Mouse (Mus musculus) embryonic facial prominence, embryonic 11.5 days (tissue): ENCODE data around the gene Mrps35. TPM values are rescaled to one million over a fixed set of nuclear protein-coding genes. Genes with fewer than 3 reads are reported as not detected.
A peak's percentile ranks its signal among the peaks of the same experiment; 100 is the strongest.

Experiments used
- ATAC-seq: fragments of 200-750 bp; cut with Nextera tagmentation; replicated peaks from 2 replicates; pipeline ENCODE4 v1.8.0; 2017; ENCODE audit warnings: low read depth; ENCODE audit not compliant: insufficient number of reproducible peaks, low FRiP score, low TSS enrichment
- DNase-seq: peaks from one replicate; pipeline ENCODE4 v3.0.0-alpha.2; 2015; ENCODE audit warnings: low spot score
- H3K27ac ChIP-seq: fragments of 300-500 bp; sonication (generic); replicated peaks from 2 replicates; pipeline ENCODE4 v1.5.1; 2014; ENCODE audit warnings: mild to moderate bottlenecking, low read depth, low read length, control low read depth
- H3K27me3 ChIP-seq: fragments of 300-500 bp; sonication (generic); 2 replicates; pipeline ENCODE4 v1.6.1; 2014; ENCODE audit warnings: mild to moderate bottlenecking, low read length, moderate library complexity, mixed read lengths; ENCODE audit not compliant: control insufficient read depth, insufficient read depth
- H3K36me3 ChIP-seq: fragments of 300-500 bp; sonication (generic); replicated peaks from 2 replicates; pipeline ENCODE4 v1.6.1; 2014; ENCODE audit warnings: low read depth, mild to moderate bottlenecking, low read length, moderate library complexity, mixed read lengths; ENCODE audit not compliant: control insufficient read depth, insufficient read depth
- H3K4me1 ChIP-seq: fragments of 300-500 bp; sonication (generic); 2 replicates; pipeline ENCODE4 v1.6.1; 2014; ENCODE audit warnings: low read length, mixed read lengths; ENCODE audit not compliant: control insufficient read depth, insufficient read depth
- H3K4me2 ChIP-seq: fragments of 300-500 bp; sonication (generic); 2 replicates; pipeline ENCODE4 v1.6.1; 2014; ENCODE audit warnings: low read depth, mild to moderate bottlenecking, control low read depth, low read length, moderate library complexity
- H3K4me3 ChIP-seq: fragments of 300-500 bp; sonication (generic); 2 replicates; pipeline ENCODE4 v1.5.1; 2014; ENCODE audit warnings: low read depth, low read length, control low read depth
- H3K9ac ChIP-seq: fragments of 300-500 bp; sonication (generic); replicated peaks from 2 replicates; pipeline ENCODE4 v1.6.1; 2014; ENCODE audit warnings: mild to moderate bottlenecking, control low read depth, low read length
- H3K9me3 ChIP-seq: fragments of 300-500 bp; sonication (generic); replicated peaks from 2 replicates; pipeline ENCODE4 v1.6.1; 2016; ENCODE audit warnings: mild to moderate bottlenecking, low read length, inconsistent platforms, mixed read lengths; ENCODE audit not compliant: control insufficient read depth
- WGBS: fragments of 180-500 bp; shearing (Covaris S2); extraction: QIAGEN DNeasy Blood & Tissue Kit; methylation state at CpG from one replicate; pipeline ENCODE4 v1.1.7; 2014; 5-methylcytosine and 5-hydroxymethylcytosine counted together
- polyA plus RNA-seq: library from polyadenylated mRNA; unstranded; fragments of >200 nt; fragmentation: Nextera tagmentation; extraction: Ambion mirVana; gene quantifications from 2 replicates; pipeline ENCODE4 v1.2.1, GENCODE M21; 2014

The Mrps35 gene
- 100 and 109 TPM in 2 replicates for polyA plus RNA-seq

DNA sequence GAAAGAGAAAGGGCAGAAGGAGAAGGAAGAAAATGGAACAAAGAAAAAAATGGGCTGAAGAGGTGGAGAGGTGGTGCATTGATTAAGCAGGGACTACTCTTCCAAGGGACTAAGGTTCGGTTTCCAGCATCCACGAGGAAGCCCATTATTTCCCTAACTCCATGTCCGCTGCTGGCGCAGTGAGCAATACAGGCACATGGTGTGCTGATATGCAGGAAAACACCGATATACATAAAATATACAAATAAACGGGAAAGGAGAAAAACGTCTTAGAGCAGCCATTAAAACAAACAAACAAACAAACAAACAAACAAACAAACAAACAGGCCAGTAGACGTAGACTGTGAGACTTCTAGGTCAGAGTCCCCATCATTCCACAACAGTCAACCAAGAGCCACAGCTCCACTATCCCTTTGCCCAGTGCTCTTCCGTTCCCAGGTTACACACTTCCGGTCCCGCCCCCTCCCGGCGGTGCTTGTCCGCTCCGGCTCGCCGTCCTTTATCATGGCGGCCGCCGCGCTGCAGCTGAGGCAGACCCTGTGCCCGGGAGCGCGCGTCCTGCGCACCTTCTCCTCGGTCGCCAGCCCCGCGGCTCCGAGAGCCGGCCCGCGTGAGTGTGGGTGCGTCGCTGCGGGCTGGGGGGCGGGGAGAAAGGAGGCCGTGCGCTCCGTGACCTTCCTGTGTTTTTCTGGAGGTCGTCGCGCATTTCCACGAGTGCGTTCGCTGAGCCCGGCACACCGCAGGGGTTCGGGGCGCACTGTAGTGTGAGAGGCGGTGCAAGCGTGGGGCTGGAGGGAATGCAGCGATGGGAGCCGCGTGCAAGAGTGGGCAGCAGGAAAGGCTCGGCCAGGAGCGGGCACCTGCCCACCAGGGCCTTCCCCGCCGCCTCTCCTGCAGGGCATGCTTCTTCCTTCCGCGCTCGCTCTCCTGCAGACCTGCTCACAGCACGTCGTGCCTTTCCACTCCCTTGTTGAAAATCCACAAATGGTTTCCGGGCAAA is at the start of gene Mrps35:
Gene Mrps35, plus strand, starts transcription at position 474 of the 1,000 bp plus-strand sequence.
- Histone ChIP-seq H3K4me1 (no peaks in the 10 kb centered on the region), H3K9ac (peak within 1 kb of the TSS; percentile 98), H3K27ac (peak within 1 kb of the TSS; percentile 81), H3K4me2 (peak within 1 kb of the TSS; percentile 60), H3K27me3 (no peaks in the 10 kb centered on the region), H3K9me3 (no peaks in the 10 kb centered on the region), H3K36me3 (no peaks in the 10 kb centered on the region), H3K4me3 (peak within 1 kb of the TSS; percentile 93)
- ATAC-seq = peak; percentile 98
- DNase-seq = peak; percentile 93
- 4% methylated on average over 66 of the region's 66 CpGs for WGBS

DNA sequence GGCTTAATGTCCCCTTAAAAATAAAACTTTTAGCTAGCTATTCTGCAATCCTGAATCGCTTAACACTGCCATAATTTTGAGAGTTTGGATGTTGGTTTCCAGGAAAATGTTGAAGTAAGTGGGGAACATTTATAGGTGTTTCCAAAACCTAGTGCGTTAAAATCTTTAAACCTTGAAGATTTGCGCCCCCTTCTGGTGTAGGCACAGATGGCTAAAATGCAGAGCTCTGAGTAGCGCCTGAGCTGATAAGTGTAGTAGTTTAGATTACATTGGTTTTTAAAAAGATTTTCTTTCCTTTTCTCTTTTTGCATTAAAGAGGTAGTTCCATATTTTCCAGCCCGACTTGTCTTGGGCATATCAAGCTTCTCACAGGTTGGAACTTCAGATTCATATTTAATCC is 48.3 kb upstream of the Mrps35 start:
- no peaks in the 10 kb centered on the region for H3K36me3 ChIP-seq
- DNase-seq = peak; percentile 81
- no peak overlapping the region for H3K9ac ChIP-seq
- no peaks in the 10 kb centered on the region for H3K9me3 ChIP-seq
- no peak overlapping the region for H3K27ac ChIP-seq
- no peak overlapping the region for H3K4me3 ChIP-seq
- WGBS = 47% methylated on average over 5 of the region's 5 CpGs
- no peak for ATAC-seq
- H3K4me2 ChIP-seq = no peak overlapping the region
- H3K27me3 ChIP-seq = no peaks in the 10 kb centered on the region
- H3K4me1 ChIP-seq = no peaks in the 10 kb centered on the region

DNA sequence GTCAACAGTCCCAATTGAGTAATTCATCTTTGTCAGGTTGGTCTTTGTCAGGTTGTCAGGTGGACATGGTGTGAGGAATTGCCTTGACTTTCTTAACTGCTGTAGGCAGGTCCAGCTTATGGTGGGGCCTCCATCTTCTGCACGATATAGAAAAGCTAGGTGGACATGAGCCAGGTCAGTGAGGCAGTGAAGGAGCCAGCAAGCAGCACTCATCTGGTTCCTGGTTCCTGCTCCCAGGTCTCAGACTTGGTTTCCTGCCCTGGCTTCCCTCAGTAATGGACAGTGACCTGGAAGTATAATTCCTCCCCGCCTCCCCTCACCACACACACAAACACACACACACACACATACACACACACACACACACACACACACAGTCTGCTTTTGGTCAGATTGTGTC is 47.2 kb upstream of the Mrps35 start:
- ATAC-seq = no peak
- no peaks in the 10 kb centered on the region for H3K4me1 ChIP-seq
- no peaks in the 10 kb centered on the region for H3K9me3 ChIP-seq
- H3K27ac ChIP-seq = no peak overlapping the region
- no peak overlapping the region for H3K4me3 ChIP-seq
- H3K9ac ChIP-seq = no peak overlapping the region
- H3K27me3 ChIP-seq = no peaks in the 10 kb centered on the region
- no peak overlapping the region for H3K4me2 ChIP-seq
- WGBS = 86% methylated on average over 2 of the region's 2 CpGs
- no peaks in the 10 kb centered on the region for H3K36me3 ChIP-seq
- no peak for DNase-seq

DNA sequence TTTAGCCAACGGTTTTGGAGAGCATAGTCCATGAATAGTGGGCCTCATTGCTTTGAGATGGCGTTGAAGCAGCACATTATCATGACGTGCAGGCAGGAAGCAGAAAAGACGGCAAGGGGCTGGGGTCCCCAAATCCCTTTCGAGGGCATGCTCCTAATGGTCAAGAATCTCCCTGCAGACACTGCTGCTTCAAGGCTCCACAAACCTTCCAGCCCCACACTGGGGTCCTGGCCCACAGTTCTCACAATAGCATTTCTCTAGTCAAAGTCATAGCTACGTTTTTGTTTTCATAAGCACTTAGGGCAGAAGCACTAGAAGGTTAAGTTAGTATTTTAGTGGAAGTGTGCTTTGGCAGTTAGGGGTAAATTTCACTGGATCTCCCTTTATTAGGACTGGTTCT is 46.7 kb upstream of the Mrps35 start:
- H3K9me3 ChIP-seq = no peaks in the 10 kb centered on the region
- no peaks in the 10 kb centered on the region for H3K36me3 ChIP-seq
- no peak overlapping the region for H3K4me2 ChIP-seq
- H3K4me1 ChIP-seq = no peaks in the 10 kb centered on the region
- ATAC-seq (no peak), DNase-seq (no peak)
- H3K9ac ChIP-seq = no peak overlapping the region
- no peak overlapping the region for H3K27ac ChIP-seq
- 79% methylated on average over 6 of the region's 6 CpGs for WGBS
- no peaks in the 10 kb centered on the region for H3K27me3 ChIP-seq
- H3K4me3 ChIP-seq = no peak overlapping the region

DNA sequence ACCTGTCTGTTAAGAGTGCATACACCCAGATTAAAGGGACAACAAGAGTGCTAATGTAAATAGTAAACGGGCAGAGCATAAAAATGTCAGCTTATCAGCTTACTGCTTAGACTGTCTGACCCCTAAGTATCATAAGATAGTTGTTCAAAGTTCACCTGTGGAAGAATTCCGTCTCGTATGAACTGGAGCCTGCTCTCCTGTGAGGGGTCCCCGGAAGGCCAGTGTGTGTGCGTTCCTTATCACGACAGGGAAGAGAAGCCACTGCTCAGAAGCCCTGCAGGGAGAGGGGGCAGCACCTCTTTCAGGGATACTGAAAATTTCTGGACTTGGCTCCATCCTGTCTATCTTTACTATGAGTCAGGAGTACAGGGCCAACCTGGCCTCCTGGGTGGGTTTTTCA is 45.6 kb upstream of the Mrps35 start:
- ATAC-seq (no peak), DNase-seq (no peak)
- WGBS = 88% methylated on average over 6 of the region's 6 CpGs

DNA sequence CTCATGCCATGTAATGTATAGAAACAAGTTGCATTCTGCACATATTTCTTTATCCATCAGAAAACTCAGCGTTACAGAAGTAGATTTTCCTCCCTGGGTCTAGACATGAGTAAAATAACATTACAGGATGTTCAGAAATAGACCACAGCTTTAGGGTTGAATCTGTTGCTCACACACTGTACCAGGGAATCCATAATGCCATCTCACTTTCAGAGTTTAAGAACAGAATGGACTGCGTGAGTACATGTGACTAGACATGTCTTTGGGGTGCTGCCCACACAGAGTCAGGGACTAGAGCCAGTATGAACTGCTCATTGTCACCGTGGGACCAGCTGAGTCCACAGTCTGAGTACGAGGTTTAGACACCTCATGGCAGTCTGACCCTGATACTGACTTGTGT is 43.9 kb upstream of the Mrps35 start:
- WGBS = 88% methylated on average over 4 of the region's 4 CpGs
- H3K9me3 ChIP-seq = no peaks in the 10 kb centered on the region
- no peaks in the 10 kb centered on the region for H3K4me1 ChIP-seq
- no peak for ATAC-seq
- no peaks in the 10 kb centered on the region for H3K27me3 ChIP-seq
- H3K4me3 ChIP-seq = no peak overlapping the region
- no peak overlapping the region for H3K4me2 ChIP-seq
- no peak overlapping the region for H3K27ac ChIP-seq
- H3K36me3 ChIP-seq = no peaks in the 10 kb centered on the region
- H3K9ac ChIP-seq = no peak overlapping the region
- no peak for DNase-seq

More for the DNA sequence above, 45.6 kb upstream of the Mrps35 start:
- no peaks in the 10 kb centered on the region for H3K27me3 ChIP-seq
- H3K9ac ChIP-seq = no peak overlapping the region
- no peaks in the 10 kb centered on the region for H3K9me3 ChIP-seq
- H3K27ac ChIP-seq = no peak overlapping the region
- no peaks in the 10 kb centered on the region for H3K4me1 ChIP-seq
- no peak overlapping the region for H3K4me2 ChIP-seq
- H3K4me3 ChIP-seq = no peak overlapping the region
- H3K36me3 ChIP-seq = no peaks in the 10 kb centered on the region

DNA sequence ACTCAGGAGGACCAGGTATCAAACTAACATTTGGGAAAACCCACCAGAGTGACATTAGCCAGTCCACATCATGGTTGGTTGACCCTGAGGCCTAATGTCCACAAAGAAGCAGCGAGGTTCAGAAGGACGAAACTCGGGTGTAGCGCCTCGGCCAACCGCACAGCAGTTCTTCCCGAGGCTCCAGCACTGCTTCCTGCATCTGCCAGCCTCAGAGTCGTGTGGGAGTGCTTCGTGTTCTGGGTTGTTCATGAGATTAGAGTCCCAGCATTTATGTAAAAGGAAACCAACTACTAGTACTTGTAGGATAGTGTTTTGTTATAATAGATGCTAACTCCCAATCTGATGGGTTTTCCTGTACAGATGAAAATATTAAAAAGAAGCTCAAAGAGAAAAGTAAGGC is 43.3 kb upstream of the Mrps35 start:
- Histone ChIP-seq H3K4me3 (no peak overlapping the region), H3K27ac (no peak overlapping the region), H3K4me2 (no peak overlapping the region), H3K4me1 (no peaks in the 10 kb centered on the region), H3K36me3 (no peaks in the 10 kb centered on the region), H3K9ac (no peak overlapping the region), H3K27me3 (no peaks in the 10 kb centered on the region), H3K9me3 (no peaks in the 10 kb centered on the region)
- DNase-seq = no peak
- no peak for ATAC-seq
- 89% methylated on average over 9 of the region's 9 CpGs for WGBS

DNA sequence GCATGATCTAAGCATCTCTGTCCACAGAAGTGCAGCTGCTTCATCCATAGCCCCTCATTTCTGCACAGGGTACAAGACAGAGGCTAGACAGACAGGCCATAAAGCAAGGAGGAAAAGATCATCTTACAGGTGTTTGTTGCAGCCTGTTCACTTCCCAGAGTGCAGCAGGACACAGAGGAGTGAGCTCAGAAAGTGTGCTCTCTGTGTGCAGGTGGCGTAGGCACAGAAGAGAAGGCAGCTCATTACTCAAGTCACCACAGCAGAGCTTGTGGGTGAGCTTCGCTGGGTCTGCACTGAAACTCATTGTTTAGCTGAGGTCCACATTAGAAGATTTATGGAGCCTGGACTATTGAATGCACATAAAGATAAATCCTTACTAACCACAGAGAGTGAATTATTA is 42.8 kb upstream of the Mrps35 start:
- H3K9me3 ChIP-seq = no peaks in the 10 kb centered on the region

More for the DNA sequence above, 42.8 kb upstream of the Mrps35 start:
- Histone ChIP-seq H3K4me3 (no peak overlapping the region), H3K4me1 (no peaks in the 10 kb centered on the region), H3K9ac (no peak overlapping the region), H3K36me3 (no peaks in the 10 kb centered on the region), H3K27me3 (no peaks in the 10 kb centered on the region), H3K4me2 (no peak overlapping the region), H3K27ac (no peak overlapping the region)
- 94% methylated on average over 2 of the region's 2 CpGs for WGBS
- DNase-seq = no peak
- ATAC-seq = no peak
